Mouse (Mus musculus): ENCODE results near the gene Kbtbd12.

Kbtbd12 gene

DNA sequence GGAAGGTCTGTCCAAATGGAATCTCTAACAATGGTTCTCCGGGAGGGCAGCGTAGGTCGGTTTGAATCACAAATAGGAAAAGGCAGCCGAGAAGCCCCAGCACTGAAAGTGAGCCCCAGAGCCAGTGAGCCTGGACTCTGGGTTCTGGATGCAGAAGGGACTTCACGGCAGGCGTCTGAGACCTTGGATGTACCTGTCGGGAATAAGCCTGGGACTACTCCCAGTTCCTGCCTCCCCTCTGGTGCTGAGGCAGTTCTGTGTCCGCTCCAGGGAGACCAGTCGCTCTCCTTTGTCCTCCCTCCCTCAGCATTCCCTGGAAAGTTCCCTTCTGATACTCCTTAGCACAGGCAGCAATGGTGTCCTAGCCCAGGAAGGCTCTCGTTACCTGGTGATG lies 92.4 kb downstream of the Kbtbd12 start:
- no peak for DNase-seq

- no peak for DNase-seq
Observed at GRCm38 (mm10) chr6:88544644-88545396, 92.9 kb downstream of the Kbtbd12 start.

GRCm38 (mm10) chr6:88544241-88544640 lies 93.5 kb downstream of the Kbtbd12 start:
- no peak for DNase-seq

DNA sequence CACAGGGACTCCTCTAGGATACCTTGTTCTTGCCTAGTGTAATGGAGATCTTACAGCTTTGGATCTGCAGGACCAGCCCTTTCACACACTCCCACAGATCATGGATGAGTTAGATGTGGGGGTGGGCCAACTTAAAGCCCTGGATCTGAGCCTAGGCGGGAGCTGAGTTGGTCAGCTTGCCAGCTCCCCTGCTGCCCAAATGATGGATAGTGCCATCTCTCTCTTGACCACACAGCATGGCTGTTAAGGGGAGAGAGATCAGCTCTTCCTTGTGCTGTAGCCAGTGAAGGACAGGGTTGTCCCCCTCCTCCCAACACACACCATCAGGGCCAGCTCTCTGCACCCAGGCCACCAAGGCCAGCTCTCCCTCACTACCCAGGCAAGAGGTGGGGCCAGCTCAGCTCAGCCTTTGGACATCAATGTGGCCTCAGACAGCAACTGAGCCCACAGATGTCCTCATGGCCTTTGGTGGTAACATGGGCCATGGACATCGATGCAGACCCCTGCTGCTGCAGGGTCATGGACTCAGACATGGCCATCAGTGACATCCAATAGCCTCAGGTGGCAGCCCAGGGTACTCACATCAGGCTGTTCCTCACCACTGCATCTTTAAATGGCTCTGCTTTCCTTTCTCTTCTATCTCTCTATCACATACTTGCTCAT lies 97.5 kb downstream of the Kbtbd12 start:
- no peak for DNase-seq

DNA sequence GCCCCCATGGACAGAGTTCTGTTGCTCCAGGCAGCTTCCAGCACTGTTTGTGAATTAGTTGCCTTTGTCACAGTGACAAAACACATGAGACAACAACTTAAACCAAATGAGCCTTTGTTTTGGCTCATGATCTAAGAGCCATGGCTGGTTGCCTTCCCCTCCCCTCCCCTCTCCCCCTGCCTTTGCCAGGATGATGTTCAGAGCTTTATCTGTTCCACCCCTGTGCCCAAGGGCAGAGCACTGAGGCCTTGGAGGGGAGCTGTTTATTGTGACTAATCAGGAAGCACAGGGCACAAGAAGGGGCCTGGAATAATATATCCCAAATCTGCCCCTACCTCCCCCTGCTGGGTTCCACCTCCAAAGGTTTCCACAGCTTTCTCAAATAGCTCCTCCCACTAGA lies 107.4 kb downstream of the Kbtbd12 start:
- no peak for DNase-seq

- DNase-seq, result no peak
Observed at GRCm38 (mm10) chr6:88524056-88524455, 113.7 kb downstream of the Kbtbd12 start.

GRCm38 (mm10) chr6:88523451-88523850 lies 114.3 kb downstream of the Kbtbd12 start:
- no peak for DNase-seq

GRCm38 (mm10) chr6:88523043-88523442 lies 114.7 kb downstream of the Kbtbd12 start:
- DNase-seq, result no peak

GRCm38 (mm10) chr6:88522606-88523005 lies 115.1 kb downstream of the Kbtbd12 start:
- no peak for DNase-seq

DNA sequence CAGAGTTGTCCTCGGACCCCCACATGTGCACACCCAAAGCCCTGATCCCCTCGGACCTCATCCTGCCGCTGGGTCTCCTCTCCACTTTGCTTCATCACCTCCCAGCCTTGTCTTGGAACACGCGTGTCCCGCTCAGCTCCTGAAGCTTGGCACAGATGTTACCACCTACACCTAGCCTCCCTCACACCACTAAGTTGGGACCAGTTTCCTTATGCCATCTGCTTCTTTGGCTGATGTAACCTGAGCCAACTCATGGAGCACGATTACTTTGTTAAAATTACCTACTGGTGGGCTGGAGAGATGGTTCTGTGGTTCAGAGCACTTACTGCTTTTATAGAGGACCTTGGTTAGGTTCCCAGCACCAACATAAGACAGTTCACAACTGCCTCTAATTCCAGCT lies 115.9 kb downstream of the Kbtbd12 start:
- no peak for DNase-seq

- peak; percentile 94 to 98 for DNase-seq
Observed at GRCm38 (mm10) chr6:88518404-88519263, 119.1 kb downstream of the Kbtbd12 start, which contains the start of gene Sec61a1. Gene Sec61a1, minus strand, starts transcription at chr6:88518905.

DNA sequence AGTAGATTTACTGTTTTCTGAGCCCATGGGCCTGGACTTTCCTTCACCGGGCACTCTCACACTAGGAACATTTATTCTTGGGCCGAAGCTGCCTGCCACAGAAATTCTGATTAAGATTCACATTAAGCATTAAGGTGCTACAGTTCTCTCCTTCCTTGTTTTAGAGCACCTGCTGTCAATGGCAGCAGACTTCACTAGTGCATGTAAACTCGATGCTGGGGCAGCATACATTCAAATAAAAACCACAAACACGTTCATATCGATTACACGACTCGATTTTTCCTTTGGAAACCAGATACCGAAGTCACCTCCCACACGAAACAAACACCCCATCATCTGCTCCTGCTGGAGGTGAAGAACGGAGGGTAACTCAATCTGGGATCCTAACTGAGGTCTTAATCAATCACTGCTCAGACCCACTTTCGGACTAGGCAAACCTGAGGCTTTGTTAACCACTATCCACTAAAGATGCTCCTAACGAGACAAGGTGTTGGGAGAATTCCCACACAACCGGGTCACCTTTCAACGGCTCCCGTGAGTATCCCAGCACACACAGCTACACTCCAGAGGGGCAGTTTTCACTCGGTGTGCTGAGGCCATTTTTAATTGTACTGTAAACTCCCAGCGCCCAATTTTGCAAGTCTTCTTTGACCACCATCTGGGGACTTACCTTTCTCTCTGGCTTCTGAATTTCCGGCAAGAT lies 119.9 kb downstream of the Kbtbd12 start:
- DNase-seq, result no peak

- peak in 1 of 2 experiments; percentile 19 for DNase-seq
Observed at GRCm38 (mm10) chr6:88516667-88517066, 121.1 kb downstream of the Kbtbd12 start.

DNA sequence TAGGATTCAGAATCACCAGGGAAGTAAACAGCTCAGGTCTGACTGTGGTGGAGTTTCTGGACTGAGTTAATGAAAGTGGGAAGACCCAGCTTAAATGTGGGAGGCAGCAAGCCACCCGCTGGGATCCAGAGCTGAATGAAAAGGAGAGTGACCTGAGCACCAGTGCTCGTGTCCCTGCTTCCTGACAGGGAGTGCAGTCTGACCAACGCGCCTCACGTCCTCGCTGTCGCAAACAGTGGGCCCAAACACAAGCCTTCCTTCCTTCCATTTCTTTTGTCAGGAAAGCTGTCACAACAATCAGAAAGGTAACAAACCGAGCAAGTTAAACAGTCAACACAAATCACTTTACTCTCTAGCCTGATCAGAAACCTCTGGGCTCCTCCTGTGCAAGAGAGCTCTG lies 121.8 kb downstream of the Kbtbd12 start:
- peak in 1 of 2 experiments; percentile 24 for DNase-seq

DNA sequence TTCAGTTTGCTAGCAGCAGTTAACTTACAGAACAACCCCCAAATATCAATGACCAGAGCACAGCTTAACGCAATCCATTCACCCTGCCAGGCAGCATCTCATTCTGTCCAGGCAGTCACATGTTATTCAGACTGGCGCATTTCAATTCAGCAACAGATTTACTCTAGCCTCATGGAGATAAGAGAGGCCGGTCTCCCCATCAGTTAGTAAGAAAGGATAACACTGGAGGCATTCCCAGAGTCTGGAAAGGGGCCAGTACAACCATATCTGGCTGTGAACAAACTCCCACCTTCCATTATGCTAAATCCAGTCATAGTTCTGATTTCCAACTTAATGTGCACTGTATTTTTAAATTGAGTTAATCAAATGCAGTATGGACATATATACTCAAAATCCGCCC lies 123.2 kb downstream of the Kbtbd12 start:
- DNase-seq, result peak in 1 of 2 experiments; percentile 17

DNA sequence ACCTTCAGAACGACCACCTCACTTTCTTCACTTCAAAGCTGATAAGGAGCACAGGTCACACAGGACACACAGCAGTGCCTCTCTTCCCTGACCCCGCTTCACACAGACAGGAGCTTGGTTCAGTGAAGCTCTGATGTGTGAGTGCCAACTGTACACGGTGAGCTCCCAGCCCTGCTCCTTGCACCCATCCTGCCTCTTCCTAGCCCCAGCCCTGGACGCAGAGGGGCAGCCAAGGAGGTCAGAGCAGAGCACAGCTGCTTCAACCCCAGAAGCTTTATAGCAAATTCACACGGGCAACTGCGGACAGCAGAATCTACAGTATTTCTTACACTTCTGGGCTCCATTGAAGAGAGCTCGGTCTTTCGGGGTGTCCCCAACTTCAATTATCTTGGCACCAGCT lies 123.8 kb downstream of the Kbtbd12 start:
- DNase-seq, result peak in 1 of 2 experiments; percentile 13

DNA sequence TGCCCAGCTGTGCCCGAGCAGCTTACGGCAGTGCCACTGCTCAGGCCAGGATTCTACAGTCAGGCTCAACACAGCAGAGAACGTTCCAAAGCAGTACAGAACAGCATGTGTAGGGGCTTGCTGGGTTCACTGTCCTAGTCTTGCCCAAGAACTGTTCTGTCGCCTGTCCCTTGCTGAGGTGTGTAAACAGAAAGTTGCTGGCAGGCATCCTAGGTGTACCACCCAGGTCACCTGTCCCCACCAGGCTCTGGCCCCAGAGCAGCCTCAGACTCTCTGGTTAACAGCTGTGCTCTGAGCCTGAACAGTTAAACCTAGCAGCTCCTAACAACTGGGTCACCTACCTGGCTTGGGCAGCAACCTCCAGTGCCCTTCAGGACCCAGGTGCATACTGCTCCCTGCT lies 134.7 kb downstream of the Kbtbd12 start:
- DNase-seq, result no peak

DNA sequence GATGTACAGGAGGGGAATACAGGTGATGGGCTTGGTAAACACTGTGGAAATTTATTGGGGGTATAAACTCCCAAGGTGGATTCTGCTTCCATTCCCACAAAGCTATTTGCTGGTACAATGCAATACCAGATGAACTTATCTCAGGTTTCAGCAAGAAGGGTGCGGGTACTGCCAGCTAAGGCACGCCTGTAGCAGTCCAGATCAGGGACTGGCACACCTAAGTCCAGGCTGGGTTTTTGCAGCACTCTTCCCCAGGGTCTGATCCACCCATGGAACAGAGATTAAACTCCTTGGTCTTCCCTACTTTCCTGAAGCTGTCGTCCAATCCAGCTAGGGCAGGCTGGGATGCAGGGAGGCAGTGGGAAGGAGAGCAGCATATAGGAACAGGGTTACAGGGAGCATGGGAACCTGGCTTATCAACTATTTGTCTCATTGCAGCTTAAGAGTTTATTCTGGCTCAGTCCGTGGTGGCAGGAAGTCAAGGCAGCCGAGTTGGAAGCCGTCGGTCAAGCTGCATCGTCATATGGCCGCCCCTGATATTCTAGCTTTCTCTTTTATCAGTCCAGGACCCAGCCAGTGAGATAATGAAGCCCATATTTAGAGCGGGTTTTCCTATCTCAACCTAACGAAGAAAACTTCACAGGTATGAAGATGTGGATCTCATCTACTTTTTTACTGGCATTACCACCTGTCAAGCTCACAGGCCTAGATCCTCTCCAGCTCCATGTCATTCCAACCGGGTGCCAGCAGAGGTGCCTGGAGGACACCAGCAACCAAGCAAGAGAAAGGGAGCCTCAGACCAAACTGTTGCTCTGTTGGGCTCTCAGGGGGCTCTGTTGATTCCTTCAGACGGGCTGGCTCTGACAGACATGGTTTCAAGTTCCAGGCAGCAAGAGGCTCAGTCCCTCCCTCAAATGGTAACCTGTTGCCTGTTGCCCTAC lies 135.4 kb downstream of the Kbtbd12 start:
- no peak for DNase-seq

DNA sequence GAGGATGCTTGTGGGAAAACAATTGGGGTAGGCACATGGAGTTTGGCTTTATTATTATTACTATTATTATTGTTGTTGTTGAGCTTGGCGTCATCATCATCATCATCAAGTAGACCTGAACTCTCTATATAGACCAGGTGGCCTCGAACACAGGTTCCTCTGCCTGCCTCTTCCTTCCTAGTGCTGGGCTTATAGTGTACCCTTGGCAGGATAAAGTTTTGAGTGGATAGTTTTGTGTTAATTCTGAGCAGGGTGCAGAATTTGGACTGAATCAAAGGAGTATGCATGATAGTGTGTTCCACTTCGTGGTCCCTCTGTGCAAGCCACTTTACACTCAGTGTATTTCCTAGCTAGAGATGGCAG lies 137.4 kb downstream of the Kbtbd12 start:
- no peak for DNase-seq

GRCm38 (mm10) chr6:88499481-88500404 lies 138.0 kb downstream of the Kbtbd12 start:
- peak; percentile 48 to 52 for DNase-seq
